Mouse (Mus musculus) G1E (cell line): ENCODE data around the gene Btbd9.

Experiments used
- CTCF ChIP-seq: IDR thresholded peaks from 2 replicates; pipeline ENCODE4 v1.5.1; 2012; ENCODE audit warnings: low read depth, low read length, inconsistent platforms, mixed read lengths
- GATA1 ChIP-seq: IDR thresholded peaks from 2 replicates; pipeline ENCODE4 v1.6.1; 2012; ENCODE audit warnings: borderline replicate concordance, low read length, inconsistent platforms, mixed read lengths
- POLR2AphosphoS5 ChIP-seq: IDR thresholded peaks from 2 replicates; pipeline ENCODE4 v1.6.1; 2012; ENCODE audit warnings: low read depth, low read length, inconsistent platforms; ENCODE audit not compliant: insufficient replicate concordance
- TAL1 ChIP-seq: conservative IDR thresholded peaks from 2 replicates; pipeline ENCODE4 v1.6.1; 2012; ENCODE audit warnings: low read depth, low read length, inconsistent platforms, mixed read lengths

- no peak for TF ChIP-seq CTCF
- TF ChIP-seq GATA1: no peak
- no peak for TF ChIP-seq POLR2AphosphoS5
- TF ChIP-seq TAL1: no peak
These were observed 86.2 kb downstream of the Btbd9 start for GRCm38 (mm10) chr17:30490086-30490485.
